Mouse (Mus musculus): ENCODE data around the gene Tmem131l.

DNA sequence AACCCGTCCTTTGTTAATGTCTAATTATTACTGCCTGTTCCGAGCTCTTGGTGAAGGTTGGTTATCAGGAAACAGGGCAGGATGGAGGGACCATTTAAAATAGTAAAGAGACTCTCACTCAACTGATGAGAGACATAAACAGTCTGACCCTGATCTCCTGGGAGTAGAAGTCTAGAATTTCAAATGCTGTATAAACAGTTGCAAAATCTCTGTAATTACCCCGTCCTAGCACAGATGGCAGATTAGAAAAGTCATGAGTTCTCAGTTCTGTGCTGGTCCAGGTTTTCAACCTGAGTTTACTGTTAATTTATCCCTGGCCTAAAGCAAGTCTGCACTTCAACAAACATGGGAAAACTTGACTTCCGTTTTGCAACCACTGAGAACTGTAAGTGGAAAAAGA, 20.2 kb upstream of the Tmem131l start:
- TF ChIP-seq CTCF (conservative IDR thresholded peaks at IDR 0.05; ENCODE audit: insufficient read depth, insufficient read length, low read depth, low read length) (no peak), POLR2A (IDR thresholded peaks at IDR 0.05; ENCODE audit: low read depth, low read length) (no peak)
